Mouse (Mus musculus) liver, embryonic 14.5 days (tissue): ENCODE data around the gene Astn2. TPM values are rescaled to one million over a fixed set of nuclear protein-coding genes. Genes with fewer than 3 reads are reported as not detected.

Source experiments
- ATAC-seq: fragments of 200-750 bp; cut with Nextera tagmentation; 2 replicates; pipeline ENCODE4 v1.8.0; 2017; ENCODE audit warnings: moderate number of reproducible peaks, mild to moderate bottlenecking, moderate library complexity; ENCODE audit not compliant: insufficient read depth
- DNase-seq, 3 experiments: peaks; one replicate each; pipeline ENCODE4 v3.0.0-alpha.2; 2012 to 2013; ENCODE audit warnings: low read depth in 3 of 3, low spot score in 3 of 3
- H3K27ac ChIP-seq: fragments of 300-500 bp; sonication (generic); 2 replicates; pipeline ENCODE4 v1.5.1; 2014; ENCODE audit warnings: moderate library complexity, mild to moderate bottlenecking, control low read depth, inconsistent platforms
- H3K27me3 ChIP-seq: fragments of 300-500 bp; sonication (generic); 2 replicates; pipeline ENCODE4 v1.6.1; 2014; ENCODE audit warnings: mild to moderate bottlenecking, low read length, moderate library complexity; ENCODE audit not compliant: control insufficient read depth, insufficient read depth
- H3K36me3 ChIP-seq: fragments of 300-500 bp; sonication (generic); replicated peaks from 2 replicates; pipeline ENCODE4 v1.6.1; 2014; ENCODE audit warnings: low read depth; ENCODE audit not compliant: control insufficient read depth, insufficient read depth
- H3K4me1 ChIP-seq, 2 experiments: fragments of 200-500 bp in 1 of 2; fragments of 300-500 bp in 1 of 2; sonication (generic) in 1 of 2; replicated peaks; 2 replicates each; pipeline ENCODE4 v1.6.1; 2012 to 2014; ENCODE audit warnings: antibody characterized with exemption in 1 of 2, inconsistent platforms in 1 of 2, low read length in 1 of 2; ENCODE audit not compliant: control insufficient read depth in 2 of 2, insufficient read depth in 2 of 2
- H3K4me2 ChIP-seq: fragments of 300-500 bp; sonication (generic); 2 replicates; pipeline ENCODE4 v1.6.1; 2014; ENCODE audit warnings: low read depth, mild to moderate bottlenecking, control low read depth, moderate library complexity
- H3K4me3 ChIP-seq, 2 experiments: fragments of 200-500 bp in 1 of 2; fragments of 300-500 bp in 1 of 2; sonication (generic) in 1 of 2; 2 replicates each; pipeline ENCODE4 v1.5.1; 2012 to 2014; ENCODE audit warnings: low read depth in 2 of 2, low read length in 2 of 2, mild to moderate bottlenecking in 2 of 2, control low read depth in 1 of 2, inconsistent platforms in 1 of 2, moderate library complexity in 1 of 2; ENCODE audit not compliant: insufficient read depth in 1 of 2
- H3K9ac ChIP-seq: fragments of 300-500 bp; sonication (generic); replicated peaks from 2 replicates; pipeline ENCODE4 v1.6.1; 2014; ENCODE audit warnings: mild to moderate bottlenecking, control low read depth, moderate library complexity
- H3K9me3 ChIP-seq: fragments of 300-500 bp; sonication (generic); 2 replicates; pipeline ENCODE4 v1.6.1; 2016; ENCODE audit warnings: low read length, mixed read lengths; ENCODE audit not compliant: control insufficient read depth
- CTCF ChIP-seq: IDR thresholded peaks from 2 replicates; pipeline ENCODE4 v1.5.1; 2016; ENCODE audit warnings: antibody characterized with exemption, low read depth, control low read depth
- EP300 ChIP-seq: IDR thresholded peaks from 2 replicates; pipeline ENCODE4 v1.6.1; 2016; ENCODE audit warnings: antibody characterized with exemption, low read depth
- WGBS: fragments of 180-500 bp; shearing (Covaris S2); extraction: QIAGEN DNeasy Blood & Tissue Kit; methylation state at CpG from one replicate; pipeline ENCODE4 v1.1.7; 2014; ENCODE audit not compliant: insufficient replicate concordance; 5-methylcytosine and 5-hydroxymethylcytosine counted together
- polyA plus RNA-seq, 2 experiments: library from polyadenylated mRNA; depleted of rRNA in 1 of 2; stranded (reverse) in 1 of 2; unstranded in 1 of 2; fragments of >200 nt; fragmentation: Nextera tagmentation in 1 of 2; extraction: Ambion mirVana in 1 of 2; gene quantifications; 2 replicates each; pipeline versions ENCODE4 v1.2.1 to v1.2.3; 2012 to 2014

Astn2 gene
- polyA plus RNA-seq, 2 experiments = 0.16 TPM; not detected in 1

- ATAC-seq (no peak), DNase-seq (no peak)
- Histone ChIP-seq H3K27me3 (no peaks in the 10 kb centered on the region), H3K4me2 (no peak overlapping the region), H3K36me3 (no peaks in the 10 kb centered on the region), H3K4me1 (no peaks in the 10 kb centered on the region), H3K9me3 (no peaks in the 10 kb centered on the region), H3K4me3 (no peak overlapping the region), H3K9ac (no peak overlapping the region), H3K27ac (no peak overlapping the region)
- no peak for TF ChIP-seq EP300
- no peak for TF ChIP-seq CTCF
- 56% methylated on average over 3 of the region's 3 CpGs for WGBS
Measured at GRCm38 (mm10) chr4:65831872-65832271, 572.5 kb downstream of the Astn2 start.

GRCm38 (mm10) chr4:65830495-65830894 lies 573.9 kb downstream of the Astn2 start:
- Histone ChIP-seq H3K4me2 (no peak overlapping the region), H3K27ac (no peak overlapping the region), H3K36me3 (no peaks in the 10 kb centered on the region), H3K27me3 (no peaks in the 10 kb centered on the region), H3K9me3 (no peaks in the 10 kb centered on the region), H3K9ac (no peak overlapping the region), H3K4me3 (no peak overlapping the region), H3K4me1 (no peaks in the 10 kb centered on the region)
- no peak for ATAC-seq
- 8% methylated on average over 3 of the region's 3 CpGs for WGBS
- no peak for TF ChIP-seq EP300
- TF ChIP-seq CTCF = no peak
- no peak for DNase-seq

- Histone ChIP-seq H3K4me3 (no peak overlapping the region), H3K36me3 (no peaks in the 10 kb centered on the region), H3K9ac (no peak overlapping the region), H3K4me2 (no peak overlapping the region), H3K9me3 (no peaks in the 10 kb centered on the region), H3K27ac (no peak overlapping the region), H3K4me1 (no peaks in the 10 kb centered on the region), H3K27me3 (no peaks in the 10 kb centered on the region)
- no peak for ATAC-seq
- no peak for DNase-seq
- TF ChIP-seq EP300 = no peak
- TF ChIP-seq CTCF = no peak
- 35% methylated on average over 2 of the region's 2 CpGs for WGBS
Measured at GRCm38 (mm10) chr4:65821070-65821469, 583.3 kb downstream of the Astn2 start.

- Histone ChIP-seq H3K9me3 (no peaks in the 10 kb centered on the region), H3K9ac (no peak overlapping the region), H3K36me3 (no peaks in the 10 kb centered on the region), H3K27ac (no peak overlapping the region), H3K4me2 (no peak overlapping the region), H3K27me3 (no peaks in the 10 kb centered on the region), H3K4me3 (no peak overlapping the region), H3K4me1 (no peaks in the 10 kb centered on the region)
- WGBS = 34% methylated on average over 2 of the region's 2 CpGs
- TF ChIP-seq EP300 (no peak), CTCF (no peak)
- ATAC-seq = no peak
- no peak for DNase-seq
Measured at GRCm38 (mm10) chr4:65820236-65820635, 584.2 kb downstream of the Astn2 start.

- H3K9me3 ChIP-seq = no peaks in the 10 kb centered on the region
- H3K36me3 ChIP-seq = no peaks in the 10 kb centered on the region
- no peak overlapping the region for H3K9ac ChIP-seq
- DNase-seq (no peak), ATAC-seq (no peak)
- 52% methylated on average over 3 of the region's 3 CpGs for WGBS
- no peak overlapping the region for H3K4me3 ChIP-seq
- no peak for TF ChIP-seq EP300
- H3K4me2 ChIP-seq = no peak overlapping the region
- H3K27me3 ChIP-seq = no peaks in the 10 kb centered on the region
- H3K4me1 ChIP-seq = no peaks in the 10 kb centered on the region
- H3K27ac ChIP-seq = no peak overlapping the region
Measured at GRCm38 (mm10) chr4:65819835-65820234, 584.6 kb downstream of the Astn2 start.

- Histone ChIP-seq H3K9ac (no peak overlapping the region), H3K9me3 (no peaks in the 10 kb centered on the region), H3K36me3 (no peaks in the 10 kb centered on the region), H3K4me2 (no peak overlapping the region), H3K27ac (no peak overlapping the region), H3K4me1 (no peaks in the 10 kb centered on the region), H3K4me3 (no peak overlapping the region), H3K27me3 (no peaks in the 10 kb centered on the region)
- TF ChIP-seq EP300 (no peak), CTCF (no peak)
- no peak for DNase-seq
- 69% methylated on average over 2 of the region's 2 CpGs for WGBS
- no peak for ATAC-seq
Measured at GRCm38 (mm10) chr4:65814176-65814535, 590.3 kb downstream of the Astn2 start.
